Mouse (Mus musculus) G1E (cell line): ENCODE data around the gene H3f3a. TPM values are rescaled to one million over a fixed set of nuclear protein-coding genes. Genes with fewer than 3 reads are reported as not detected.

Experiments
- ATAC-seq: 2 replicates; pipeline ENCODE4 v1.8.0; 2016; ENCODE audit warnings: mild to moderate bottlenecking; ENCODE audit not compliant: insufficient number of reproducible peaks, poor library complexity, low FRiP score, severe bottlenecking; ENCODE audit errors: extremely low read depth
- DNase-seq: peaks from one replicate; pipeline ENCODE4 v3.0.0; 2012; ENCODE audit warnings: low spot score
- H3K27me3 ChIP-seq: 2 replicates; pipeline ENCODE4 v1.6.1; 2012; ENCODE audit warnings: mild to moderate bottlenecking, low read length, inconsistent platforms; ENCODE audit not compliant: insufficient read depth
- H3K36me3 ChIP-seq: replicated peaks from 2 replicates; pipeline ENCODE3; 2012; ENCODE audit warnings: mild to moderate bottlenecking, inconsistent platforms
- H3K4me1 ChIP-seq: 2 replicates; pipeline ENCODE4 v1.6.1; 2012; ENCODE audit warnings: low read depth, low read length, inconsistent platforms, mixed read lengths; ENCODE audit not compliant: insufficient read depth
- H3K4me3 ChIP-seq: 2 replicates; pipeline ENCODE4 v1.5.1; 2012; ENCODE audit warnings: low read depth, mild to moderate bottlenecking, inconsistent platforms, low read length, moderate library complexity, mixed read lengths
- H3K9me3 ChIP-seq: replicated peaks from 2 replicates; pipeline ENCODE4 v1.6.1; 2012; ENCODE audit warnings: inconsistent platforms
- CTCF ChIP-seq: IDR thresholded peaks from 2 replicates; pipeline ENCODE4 v1.5.1; 2012; ENCODE audit warnings: low read depth, low read length, inconsistent platforms, mixed read lengths
- GATA1 ChIP-seq: IDR thresholded peaks from 2 replicates; pipeline ENCODE4 v1.6.1; 2012; ENCODE audit warnings: borderline replicate concordance, low read length, inconsistent platforms, mixed read lengths
- GATA2 ChIP-seq: IDR thresholded peaks from 2 replicates; pipeline ENCODE4 v1.6.1; 2012; ENCODE audit warnings: low read depth, low read length, inconsistent platforms, borderline replicate concordance
- POLR2AphosphoS5 ChIP-seq: IDR thresholded peaks from 2 replicates; pipeline ENCODE4 v1.6.1; 2012; ENCODE audit warnings: low read depth, low read length, inconsistent platforms; ENCODE audit not compliant: insufficient replicate concordance
- TAL1 ChIP-seq: conservative IDR thresholded peaks from 2 replicates; pipeline ENCODE4 v1.6.1; 2012; ENCODE audit warnings: low read depth, low read length, inconsistent platforms, mixed read lengths
- polyA plus RNA-seq: library from polyadenylated mRNA; stranded (reverse); fragments of >175 nt; gene quantifications from 2 replicates; pipeline ENCODE4 v1.2.3, GENCODE M21; 2012
- total RNA-seq, 2 experiments: library from RNA; stranded (forward) in 1 of 2; stranded (reverse) in 1 of 2; fragments of 200-1000 nt in 1 of 2; fragments of >200 nt in 1 of 2; fragmentation: Nextera tagmentation in 1 of 2; gene quantifications; 2 replicates each; pipeline ENCODE4 v1.2.3; 2014 to 2017

The H3f3a gene
- total and polyA plus RNA-seq, 3 experiments = 1,327 to 3,138 (median 1,527) TPM

DNA sequence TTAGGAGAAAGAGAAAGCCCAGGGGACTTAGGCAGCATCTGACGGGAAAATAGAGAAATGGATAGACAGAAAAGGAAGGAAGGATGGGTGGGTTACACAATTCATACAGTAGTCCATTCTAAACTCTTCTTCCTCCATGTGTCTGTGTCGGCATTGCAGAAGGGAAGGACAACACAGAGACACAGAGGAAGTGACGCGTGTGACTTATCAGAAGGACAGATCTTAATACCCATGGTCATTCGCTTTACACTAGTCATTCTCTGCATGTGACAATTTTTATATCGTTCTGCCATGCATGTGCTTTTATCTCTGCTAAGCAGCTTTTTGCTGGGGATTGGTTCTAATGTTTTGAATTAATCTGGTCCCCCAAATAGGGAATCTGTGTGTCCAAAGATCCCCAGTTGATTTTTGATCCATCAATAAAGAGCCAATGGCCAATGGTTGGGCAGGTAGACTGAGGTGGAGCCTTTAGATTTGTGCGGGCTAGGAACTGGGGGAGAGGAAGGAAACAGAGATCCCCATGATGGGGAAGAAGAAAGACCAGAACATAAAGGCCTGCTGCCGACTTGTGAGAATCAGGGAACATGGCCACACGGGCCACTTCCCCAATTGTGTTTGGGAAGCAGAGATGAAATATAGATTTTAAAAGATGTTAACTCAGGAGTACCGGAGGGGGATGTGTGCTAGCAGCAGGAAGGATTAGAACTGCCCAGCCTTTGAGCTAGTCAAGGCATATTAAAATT lies 21.7 kb upstream of the H3f3a start:
- Histone ChIP-seq H3K27me3 (peaks cover 9% of the 10 kb centered on the region; the same call in 1 of the 2 replicates), H3K9me3 (no peaks in the 10 kb centered on the region), H3K36me3 (no peaks in the 10 kb centered on the region), H3K4me1 (peaks cover 42% of the 10 kb centered on the region), H3K4me3 (no peak overlapping the region)
- peak; percentile 74 for ATAC-seq
- TF ChIP-seq GATA2 = no peak
- peak; percentile 21; the same call in 1 of the 2 replicates for TF ChIP-seq TAL1
- TF ChIP-seq POLR2AphosphoS5 = no peak
- TF ChIP-seq CTCF = no peak
- no peak for DNase-seq

DNA sequence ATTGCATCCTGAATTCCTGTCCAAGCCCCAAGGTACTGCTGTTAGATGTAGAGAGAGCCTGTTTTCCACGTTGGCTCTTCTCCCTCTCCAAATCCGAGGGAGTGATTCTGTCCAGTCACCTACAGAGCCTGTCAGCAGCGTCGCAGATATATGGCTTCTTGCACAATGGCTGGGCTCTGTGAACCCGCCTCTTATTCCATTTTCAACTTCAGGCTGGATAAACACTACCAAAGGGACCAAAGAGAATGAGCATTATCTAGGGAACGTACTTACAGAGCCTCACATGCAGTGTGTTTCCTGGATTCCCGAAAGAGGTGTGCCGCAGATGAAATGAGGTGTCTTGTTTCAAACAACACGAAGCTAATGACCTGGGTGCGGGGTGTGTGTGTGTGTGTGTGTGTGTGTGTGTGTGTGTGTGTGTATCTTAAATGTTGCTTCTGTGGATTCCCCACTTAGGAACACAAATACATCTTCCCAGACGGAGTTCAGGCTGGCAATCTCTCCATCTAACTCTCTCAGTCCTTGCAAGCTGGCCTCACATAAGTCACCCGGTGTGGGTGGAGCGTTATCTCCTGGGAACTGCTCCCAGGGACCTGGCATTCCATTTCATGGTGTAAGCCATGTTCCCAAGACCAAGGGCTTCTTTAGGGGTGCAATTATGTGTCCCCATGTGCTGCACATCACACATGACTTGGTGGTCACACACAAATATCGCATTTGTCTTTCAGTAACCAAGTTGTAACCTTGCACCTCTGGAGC lies 17.0 kb upstream of the H3f3a start:
- peaks cover 14% of the 10 kb centered on the region for H3K9me3 ChIP-seq
- H3K4me1 ChIP-seq = peaks cover 49% of the 10 kb centered on the region
- no peak for DNase-seq
- H3K27me3 ChIP-seq = no peaks in the 10 kb centered on the region
- ATAC-seq = no peak
- no peak for TF ChIP-seq POLR2AphosphoS5
- no peak for TF ChIP-seq TAL1
- no peak for TF ChIP-seq GATA2
- TF ChIP-seq CTCF = no peak
- no peak for TF ChIP-seq GATA1
- no peaks in the 10 kb centered on the region for H3K36me3 ChIP-seq
- H3K4me3 ChIP-seq = peak overlapping the region; percentile 72; the same call in 1 of the 2 replicates

DNA sequence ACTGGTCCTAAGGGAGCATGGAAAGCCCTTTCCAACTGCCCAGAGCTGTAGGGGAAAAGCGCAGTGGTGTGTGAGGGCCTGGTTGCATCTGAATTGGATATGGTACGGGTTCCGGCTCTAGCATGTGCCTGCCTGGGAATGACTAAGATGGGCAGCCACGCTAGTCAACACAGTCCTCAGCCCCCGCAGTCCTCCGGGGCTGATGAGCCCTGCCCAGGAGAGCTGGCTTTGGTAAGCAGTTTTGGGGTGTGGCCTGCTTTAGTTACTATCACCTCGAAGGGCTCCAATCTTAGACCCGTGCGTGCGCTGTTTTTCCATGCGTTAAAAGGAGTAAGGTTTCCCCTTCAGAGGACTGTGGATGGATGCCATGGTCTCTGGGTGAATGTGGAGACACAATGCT lies 16.4 kb upstream of the H3f3a start:
- ATAC-seq = 0 out of 2 replicates have a peak, but pooled peaks have one; percentile 36
- Histone ChIP-seq H3K9me3 (peaks cover 14% of the 10 kb centered on the region), H3K4me3 (peak overlapping the region; percentile 72), H3K4me1 (peaks cover 43% of the 10 kb centered on the region), H3K27me3 (no peaks in the 10 kb centered on the region), H3K36me3 (no peaks in the 10 kb centered on the region)
- TF ChIP-seq GATA1 (no peak), CTCF (no peak), GATA2 (no peak), POLR2AphosphoS5 (no peak), TAL1 (no peak)
- DNase-seq = peak; percentile 58

DNA sequence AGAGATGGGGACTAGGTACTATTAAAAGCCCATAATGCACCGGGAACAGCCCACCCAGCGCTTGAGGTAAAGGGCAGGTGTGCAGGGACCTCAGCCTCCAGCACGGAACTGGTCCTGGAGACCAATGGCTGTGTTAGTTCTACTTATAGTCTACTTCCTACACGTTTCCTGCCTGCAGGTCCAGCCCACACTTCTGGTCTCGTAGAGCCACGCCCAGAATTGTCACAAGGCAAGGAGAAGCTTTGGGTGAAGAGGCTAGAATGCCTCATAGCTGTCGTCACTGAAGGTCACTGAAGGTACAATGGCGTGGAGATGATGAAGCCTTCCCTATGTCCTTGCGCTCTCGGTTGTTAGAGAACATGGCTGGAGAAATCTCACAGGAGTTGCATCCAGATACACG lies 16.0 kb upstream of the H3f3a start:
- Histone ChIP-seq H3K4me3 (peak overlapping the region; percentile 72), H3K27me3 (no peaks in the 10 kb centered on the region), H3K9me3 (peaks cover 14% of the 10 kb centered on the region), H3K36me3 (no peaks in the 10 kb centered on the region), H3K4me1 (peaks cover 42% of the 10 kb centered on the region)
- DNase-seq (peak; percentile 77), ATAC-seq (peak; percentile 86)
- TF ChIP-seq GATA1 = no peak

DNA sequence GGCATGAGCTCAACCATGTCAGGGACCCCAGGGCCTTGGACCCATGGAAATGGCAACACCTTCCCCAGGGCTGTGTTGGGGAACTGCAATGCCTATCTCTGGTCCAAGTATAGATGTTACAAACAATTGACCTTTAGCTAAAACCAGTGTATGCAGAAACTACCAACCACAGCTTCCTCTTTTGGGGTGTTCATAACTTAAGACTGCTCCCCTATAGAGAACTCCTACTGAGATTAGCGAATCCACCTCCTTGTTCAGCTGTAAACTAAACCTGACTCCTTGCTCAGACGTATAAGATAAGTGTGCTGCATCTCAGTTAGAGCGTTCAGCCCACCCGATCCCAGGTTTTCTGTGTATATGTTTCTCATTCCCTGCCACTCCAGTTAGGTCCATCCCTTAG lies 12.9 kb upstream of the H3f3a start:
- no peak for DNase-seq
- Histone ChIP-seq H3K4me3 (no peak overlapping the region), H3K9me3 (peaks cover 14% of the 10 kb centered on the region), H3K27me3 (no peaks in the 10 kb centered on the region), H3K36me3 (no peaks in the 10 kb centered on the region), H3K4me1 (peaks cover 45% of the 10 kb centered on the region)
- no peak for ATAC-seq
- TF ChIP-seq CTCF = no peak
- TF ChIP-seq TAL1 = no peak
- no peak for TF ChIP-seq POLR2AphosphoS5
- no peak for TF ChIP-seq GATA1
- no peak for TF ChIP-seq GATA2

DNA sequence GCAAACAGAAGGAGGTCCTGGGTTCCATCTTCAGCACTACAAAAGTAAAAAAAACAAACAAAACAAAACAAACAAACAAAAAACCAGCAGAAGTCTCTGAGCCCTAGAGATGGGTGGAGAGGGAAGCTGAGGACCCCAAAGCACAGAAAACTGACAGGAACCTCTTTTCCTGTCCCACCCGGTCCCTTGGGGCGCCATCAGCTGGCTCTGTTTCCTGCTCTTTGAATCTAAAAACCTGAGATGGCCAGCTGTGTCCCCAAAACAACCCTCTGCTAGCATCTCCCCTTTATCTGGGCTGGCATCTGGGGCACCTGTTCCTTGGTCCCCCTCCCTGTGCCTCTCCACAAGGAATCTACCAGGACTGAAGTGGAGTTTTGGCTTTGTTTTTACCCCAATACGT lies 11.0 kb upstream of the H3f3a start:
- ATAC-seq = no peak
- Histone ChIP-seq H3K9me3 (peaks cover 14% of the 10 kb centered on the region), H3K36me3 (no peaks in the 10 kb centered on the region), H3K4me1 (peaks cover 34% of the 10 kb centered on the region), H3K27me3 (no peaks in the 10 kb centered on the region), H3K4me3 (no peak overlapping the region)
- DNase-seq = no peak
- TF ChIP-seq GATA2 = no peak
- TF ChIP-seq GATA1 = no peak
- no peak for TF ChIP-seq CTCF
- no peak for TF ChIP-seq POLR2AphosphoS5
- TF ChIP-seq TAL1 = no peak
